In genomic region chr6:99440606-99441005, GRCm38 (mm10) we compare ENCODE assay signal across 10 mouse cellular contexts.
DNase-seq lines count a peak whose midpoint lies in the region; ATAC-seq and TF ChIP-seq lines count a peak whose summit lies in the region.
"Had no signal": no experiment of that assay in that cellular context is flagged by ENCODE, and none has a peak within 500 bp of the region (broad histone marks: within the 10 kb centered on the region; RNA-seq: fewer than 3 reads in every experiment).

No protein-coding gene starts in this region.

- H3K4me3 ChIP-seq in heart, adult 2 months = no peak overlapping the region
- no peak overlapping the region for H3K4me3 ChIP-seq in kidney, embryonic 16.5 days (ENCODE audit: low read length)
- no peak overlapping the region for H3K4me3 ChIP-seq in kidney, embryonic 14.5 days (ENCODE audit: low read length)
- no peak overlapping the region for H3K4me3 ChIP-seq in embryonic facial prominence, embryonic 13.5 days
- H3K4me3 ChIP-seq in midbrain, embryonic 12.5 days = no peak overlapping the region
- H3K4me3 ChIP-seq: liver, embryonic 15.5 days had no signal

- H3K9ac ChIP-seq in heart, adult 2 months (ENCODE audit: low read depth, low read length) = no peak overlapping the region
- H3K9ac ChIP-seq in kidney, embryonic 16.5 days (replicated peaks; ENCODE audit: low read length) = no peak overlapping the region
- H3K9ac ChIP-seq in kidney, embryonic 14.5 days (ENCODE audit: low read depth, low read length) = no peak overlapping the region
- H3K9ac ChIP-seq in embryonic facial prominence, embryonic 13.5 days = no peak overlapping the region
- no peak overlapping the region for H3K9ac ChIP-seq in midbrain, embryonic 12.5 days (replicated peaks)
- H3K9ac ChIP-seq: liver, embryonic 15.5 days had no signal

- TF ChIP-seq CTCF in heart, adult 2 months (IDR thresholded peaks at IDR 0.05) = no peak

- WGBS in heart, adult 2 months = 55% methylated on average over 2 of the region's 2 CpGs
- WGBS in kidney, embryonic 16.5 days = 86% methylated on average over 2 of the region's 2 CpGs
- 89% methylated on average over 2 of the region's 2 CpGs for WGBS in kidney, embryonic 14.5 days
- 90% methylated on average over 2 of the region's 2 CpGs for WGBS in embryonic facial prominence, embryonic 13.5 days
- 96% methylated on average over 2 of the region's 2 CpGs for WGBS in midbrain, embryonic 12.5 days

- H3K36me3 ChIP-seq in heart, adult 2 months (ENCODE audit: control insufficient read depth, insufficient read depth, low read length) = peaks cover 5% of the 10 kb centered on the region; the same call in 1 of the 2 replicates
- H3K36me3 ChIP-seq in kidney, embryonic 16.5 days (ENCODE audit: insufficient read depth, low read length) = peaks cover 3% of the 10 kb centered on the region; the same call in 1 of the 2 replicates
- no peaks in the 10 kb centered on the region for H3K36me3 ChIP-seq in kidney, embryonic 14.5 days (ENCODE audit: control insufficient read depth, insufficient read depth, low read length)
- H3K36me3 ChIP-seq in embryonic facial prominence, embryonic 13.5 days = no peaks in the 10 kb centered on the region
- H3K36me3 ChIP-seq in midbrain, embryonic 12.5 days = no peaks in the 10 kb centered on the region
- H3K36me3 ChIP-seq: liver, embryonic 15.5 days had no signal

- no peak overlapping the region for H3K4me2 ChIP-seq in kidney, embryonic 16.5 days (replicated peaks; ENCODE audit: low read depth, low read length)
- H3K4me2 ChIP-seq in kidney, embryonic 14.5 days (replicated peaks; ENCODE audit: low read depth, low read length) = no peak overlapping the region
- H3K4me2 ChIP-seq in embryonic facial prominence, embryonic 13.5 days = no peak overlapping the region
- H3K4me2 ChIP-seq in midbrain, embryonic 12.5 days (replicated peaks) = no peak overlapping the region
- H3K4me2 ChIP-seq: liver, embryonic 15.5 days had no signal

- no peak for TF ChIP-seq EP300 in heart, adult 2 months (IDR thresholded peaks at IDR 0.05; ENCODE audit: insufficient read depth, low read depth, low read length)

- H3K27me3 ChIP-seq in heart, adult 2 months (ENCODE audit: control insufficient read depth, insufficient read depth, low read length) = no peaks in the 10 kb centered on the region
- H3K27me3 ChIP-seq in kidney, embryonic 16.5 days (ENCODE audit: insufficient read depth, low read length) = no peaks in the 10 kb centered on the region
- H3K27me3 ChIP-seq in kidney, embryonic 14.5 days (ENCODE audit: control insufficient read depth, insufficient read depth, low read length) = no peaks in the 10 kb centered on the region
- H3K27me3 ChIP-seq in embryonic facial prominence, embryonic 13.5 days = no peaks in the 10 kb centered on the region
- H3K27me3 ChIP-seq in midbrain, embryonic 12.5 days = no peaks in the 10 kb centered on the region
- H3K27me3 ChIP-seq: liver, embryonic 15.5 days had no signal

- TF ChIP-seq POLR2A in heart, adult 2 months (IDR thresholded peaks at IDR 0.05; ENCODE audit: insufficient read depth, low read depth, low read length) = no peak

- no peaks in the 10 kb centered on the region for H3K9me3 ChIP-seq in kidney, embryonic 16.5 days (ENCODE audit: low read length)
- no peaks in the 10 kb centered on the region for H3K9me3 ChIP-seq in kidney, embryonic 14.5 days (ENCODE audit: control insufficient read depth, low read length)
- no peaks in the 10 kb centered on the region for H3K9me3 ChIP-seq in embryonic facial prominence, embryonic 13.5 days
- no peaks in the 10 kb centered on the region for H3K9me3 ChIP-seq in midbrain, embryonic 12.5 days
- H3K9me3 ChIP-seq: liver, embryonic 15.5 days had no signal

- intact Hi-C loops in heart, adult 2 months (cut with DNase I) = loop anchor here (5.0 kb wide), 2 partner anchors 82 to 103 kb away; partner anchors contain the start of gene Foxp1
- intact Hi-C loops in heart, postnatal 25 days (cut with DNase I) = no loop called here

- H3K4me1 ChIP-seq in heart, adult 2 months (ENCODE audit: control insufficient read depth, insufficient read depth, low read length) = peaks cover 17% of the 10 kb centered on the region
- peaks cover 37% of the 10 kb centered on the region for H3K4me1 ChIP-seq in kidney, embryonic 16.5 days (ENCODE audit: insufficient read depth, low read length)
- peaks cover 30% of the 10 kb centered on the region for H3K4me1 ChIP-seq in kidney, embryonic 14.5 days (ENCODE audit: control insufficient read depth, insufficient read depth, low read length)
- H3K4me1 ChIP-seq in embryonic facial prominence, embryonic 13.5 days = peaks cover 42% of the 10 kb centered on the region
- H3K4me1 ChIP-seq in midbrain, embryonic 12.5 days = peaks cover 34% of the 10 kb centered on the region

- peak; percentile 6; the same call in 1 of the 2 replicates for ATAC-seq in kidney, embryonic 16.5 days (ENCODE audit: low FRiP score, low TSS enrichment)
- no peak; the same call in 1 of the 2 replicates for ATAC-seq in kidney, embryonic 14.5 days (ENCODE audit: low FRiP score, low TSS enrichment)
- ATAC-seq in embryonic facial prominence, embryonic 13.5 days (ENCODE audit: insufficient number of reproducible peaks, insufficient read depth, low FRiP score, low TSS enrichment, low read depth) = no peak
- ATAC-seq in midbrain, embryonic 12.5 days (ENCODE audit: low FRiP score, low read depth) = no peak

- no peak for DNase-seq in heart, adult 2 months
- no peak for DNase-seq in heart, postnatal 25 days (ENCODE audit: low spot score)
- no peak for DNase-seq in cerebellum, postnatal 10 days
- DNase-seq in urinary bladder, adult 18-20 months (ENCODE audit: low spot score in 2 of 2) = no peak
- DNase-seq: adrenal gland, adult 8-10 months had no signal

- peak overlapping the region; percentile 73 for H3K27ac ChIP-seq in heart, adult 2 months
- H3K27ac ChIP-seq in kidney, embryonic 16.5 days (ENCODE audit: low read length) = peak overlapping the region; percentile 84
- no peak overlapping the region for H3K27ac ChIP-seq in kidney, embryonic 14.5 days (ENCODE audit: low read depth, low read length)
- H3K27ac ChIP-seq in embryonic facial prominence, embryonic 13.5 days = peak overlapping the region; percentile 77
- H3K27ac ChIP-seq in midbrain, embryonic 12.5 days (replicated peaks) = peak overlapping the region; percentile 71
- H3K27ac ChIP-seq: liver, embryonic 15.5 days had no signal

- H3K79me2 ChIP-seq in heart, adult 2 months (replicated peaks; ENCODE audit: control insufficient read depth, insufficient read depth, low read length) = no peaks in the 10 kb centered on the region
